Mouse (Mus musculus): ENCODE measurements at regions not wholly inside any gene's neighbourhood (a gene's known extent, or its start where the extent isn't known, plus 50 kb on each side); places are given as distances from the start of the nearest gene placed in this dataset.

DNA sequence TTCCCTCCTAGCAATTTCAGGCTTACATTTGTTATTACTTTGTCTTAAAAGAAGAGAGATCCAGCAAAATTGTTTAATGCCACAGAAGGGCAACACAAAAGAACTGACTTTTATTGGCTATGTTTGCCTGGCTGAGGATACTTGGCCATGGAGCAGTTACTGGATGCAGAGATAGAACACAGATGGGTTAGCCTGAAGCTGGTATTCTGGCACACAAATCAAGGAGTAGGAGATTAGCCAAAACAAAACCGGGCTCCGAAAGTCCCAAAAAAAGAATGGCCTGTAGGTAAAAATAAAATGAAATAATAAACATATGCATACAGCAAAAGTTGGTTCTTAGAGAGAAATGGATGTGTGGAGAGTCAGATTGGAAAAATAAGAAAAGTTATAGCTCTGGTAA lies 78.2 kb upstream of the Tmtc2 start:
- no peak overlapping the region for H3K27ac ChIP-seq
- no peaks in the 10 kb centered on the region for H3K9me3 ChIP-seq (ENCODE audit: control insufficient read depth, low read length)
- no peak overlapping the region for H3K4me3 ChIP-seq (replicated peaks; ENCODE audit: low read length)
- no peaks in the 10 kb centered on the region for H3K4me1 ChIP-seq (replicated peaks; ENCODE audit: control insufficient read depth, insufficient read depth, low read length)
- H3K4me2 ChIP-seq (replicated peaks) = no peak overlapping the region
- H3K36me3 ChIP-seq (replicated peaks; ENCODE audit: control insufficient read depth, insufficient read depth) = no peaks in the 10 kb centered on the region
- H3K9ac ChIP-seq = no peak overlapping the region
- no peak for DNase-seq (ENCODE audit: low spot score)
- no peaks in the 10 kb centered on the region for H3K27me3 ChIP-seq (ENCODE audit: control insufficient read depth, insufficient read depth, low read length)
- WGBS = 85% methylated on average over 2 of the region's 2 CpGs
- ATAC-seq (ENCODE audit: low FRiP score) = no peak

GRCm38 (mm10) chr10:105639011-105639451 lies 64.8 kb upstream of the Tmtc2 start:
- Histone ChIP-seq H3K27me3 (ENCODE audit: control insufficient read depth, insufficient read depth, low read length) (no peaks in the 10 kb centered on the region), H3K9ac (peak overlapping the region; percentile 40), H3K9me3 (ENCODE audit: control insufficient read depth, low read length) (no peaks in the 10 kb centered on the region), H3K4me1 (replicated peaks; ENCODE audit: control insufficient read depth, insufficient read depth, low read length) (0 out of 2 replicates have a peak, but pooled peaks cover 9% of the 10 kb centered on the region), H3K4me3 (replicated peaks; ENCODE audit: low read length) (no peak overlapping the region), H3K4me2 (replicated peaks) (peak overlapping the region; percentile 35), H3K36me3 (replicated peaks; ENCODE audit: control insufficient read depth, insufficient read depth) (no peaks in the 10 kb centered on the region), H3K27ac (peak overlapping the region; percentile 75)
- DNase-seq (ENCODE audit: low spot score) (peak; percentile 73), ATAC-seq (ENCODE audit: low FRiP score) (peak; percentile 92)
- 33% methylated on average over 9 of the region's 9 CpGs for WGBS

GRCm38 (mm10) chr10:105638500-105638899 lies 64.2 kb upstream of the Tmtc2 start:
- WGBS = 50% methylated on average over 10 of the region's 10 CpGs
- H3K36me3 ChIP-seq (replicated peaks; ENCODE audit: control insufficient read depth, insufficient read depth) = no peaks in the 10 kb centered on the region
- no peak overlapping the region for H3K4me3 ChIP-seq (replicated peaks; ENCODE audit: low read length)
- H3K27ac ChIP-seq = peak overlapping the region; percentile 75; the same call in 1 of the 2 replicates
- H3K4me1 ChIP-seq (replicated peaks; ENCODE audit: control insufficient read depth, insufficient read depth, low read length) = 0 out of 2 replicates have a peak, but pooled peaks cover 9% of the 10 kb centered on the region
- no peaks in the 10 kb centered on the region for H3K27me3 ChIP-seq (ENCODE audit: control insufficient read depth, insufficient read depth, low read length)
- DNase-seq (ENCODE audit: low spot score) (peak; percentile 24), ATAC-seq (ENCODE audit: low FRiP score) (peak; percentile 31; the same call in 1 of the 2 replicates)
- H3K4me2 ChIP-seq (replicated peaks) = peak overlapping the region; percentile 35; the same call in 1 of the 2 replicates
- H3K9me3 ChIP-seq (ENCODE audit: control insufficient read depth, low read length) = no peaks in the 10 kb centered on the region
- no peak overlapping the region for H3K9ac ChIP-seq

DNA sequence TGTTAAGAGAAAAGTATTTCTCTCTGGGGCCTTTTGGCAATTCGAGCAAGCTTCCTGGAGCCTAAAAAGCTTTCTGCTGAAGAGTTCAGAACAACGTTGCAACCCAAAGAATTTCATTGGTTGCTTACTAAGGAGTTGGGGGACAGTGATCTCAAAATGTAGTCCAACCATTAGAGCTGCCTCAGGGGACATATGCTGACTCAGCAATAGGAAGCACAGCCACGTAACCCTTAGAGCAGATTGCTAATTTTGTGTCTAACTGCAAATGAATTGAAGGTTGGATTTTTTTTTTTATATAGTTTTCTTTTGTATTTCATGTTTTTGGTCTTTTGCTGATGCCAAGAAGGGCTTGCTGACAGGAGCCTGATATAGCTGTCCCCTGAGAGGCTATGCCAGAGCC lies 52.6 kb upstream of the Tmtc2 start:
- WGBS = 70% methylated on average over 3 of the region's 3 CpGs
- Histone ChIP-seq H3K36me3 (replicated peaks; ENCODE audit: control insufficient read depth, insufficient read depth) (no peaks in the 10 kb centered on the region), H3K4me3 (replicated peaks; ENCODE audit: low read length) (no peak overlapping the region), H3K9me3 (ENCODE audit: control insufficient read depth, low read length) (no peaks in the 10 kb centered on the region), H3K4me2 (replicated peaks) (no peak overlapping the region), H3K4me1 (replicated peaks; ENCODE audit: control insufficient read depth, insufficient read depth, low read length) (no peaks in the 10 kb centered on the region), H3K27ac (no peak overlapping the region), H3K27me3 (ENCODE audit: control insufficient read depth, insufficient read depth, low read length) (no peaks in the 10 kb centered on the region), H3K9ac (no peak overlapping the region)
- DNase-seq (ENCODE audit: low spot score) (no peak), ATAC-seq (ENCODE audit: low FRiP score) (no peak)

DNA sequence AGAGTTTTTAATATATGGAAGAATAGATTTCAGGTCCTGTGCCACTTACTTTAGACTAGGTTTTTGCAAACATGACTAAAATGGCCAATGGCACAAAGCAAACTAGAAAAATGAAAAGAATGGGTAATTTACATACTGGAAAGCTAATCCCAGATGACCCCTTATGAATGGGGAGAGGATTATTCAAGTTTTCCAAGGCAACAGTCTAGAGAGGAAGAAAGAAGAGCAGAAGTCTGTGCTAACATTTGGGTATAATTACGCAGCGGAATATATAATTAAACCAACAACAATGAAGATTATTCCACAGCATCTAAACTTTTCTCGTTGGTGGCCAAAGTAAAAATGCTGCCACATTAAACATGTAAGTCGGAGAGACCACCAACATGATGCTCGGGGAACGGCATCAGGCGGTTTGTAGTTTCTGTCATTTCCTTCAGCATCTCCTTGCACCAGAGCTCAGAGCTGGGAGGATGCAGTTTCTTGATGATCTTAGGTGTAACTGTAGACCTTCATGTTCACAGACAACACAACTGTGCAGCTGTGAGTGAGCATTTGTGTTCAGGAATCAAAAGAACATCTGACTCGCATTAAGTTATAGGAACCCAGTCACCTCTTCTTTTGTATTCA lies 51.2 kb upstream of the Tmtc2 start:
- Histone ChIP-seq H3K27me3 (ENCODE audit: control insufficient read depth, insufficient read depth, low read length) (no peaks in the 10 kb centered on the region), H3K4me2 (replicated peaks) (no peak overlapping the region), H3K27ac (no peak overlapping the region), H3K36me3 (replicated peaks; ENCODE audit: control insufficient read depth, insufficient read depth) (no peaks in the 10 kb centered on the region), H3K9me3 (ENCODE audit: control insufficient read depth, low read length) (no peaks in the 10 kb centered on the region), H3K4me1 (replicated peaks; ENCODE audit: control insufficient read depth, insufficient read depth, low read length) (no peaks in the 10 kb centered on the region), H3K4me3 (replicated peaks; ENCODE audit: low read length) (no peak overlapping the region), H3K9ac (no peak overlapping the region)
- ATAC-seq (ENCODE audit: low FRiP score) = no peak
- WGBS = 74% methylated on average over 8 of the region's 8 CpGs
- DNase-seq (ENCODE audit: low spot score) = no peak
